Mouse (Mus musculus): ENCODE data around the gene Iqcg. TPM values are rescaled to one million over a fixed set of nuclear protein-coding genes. Genes with fewer than 3 reads are reported as not detected.

Gene Iqcg
- polyA plus RNA-seq (2015; fragmentation: Illumina TruSeq; extraction: RNeasy Lipid Tissue Mini Kit (QIAGEN cat#74804); ENCODE audit: insufficient read depth, low read depth, low replicate concordance): 0.85 TPM

DNA sequence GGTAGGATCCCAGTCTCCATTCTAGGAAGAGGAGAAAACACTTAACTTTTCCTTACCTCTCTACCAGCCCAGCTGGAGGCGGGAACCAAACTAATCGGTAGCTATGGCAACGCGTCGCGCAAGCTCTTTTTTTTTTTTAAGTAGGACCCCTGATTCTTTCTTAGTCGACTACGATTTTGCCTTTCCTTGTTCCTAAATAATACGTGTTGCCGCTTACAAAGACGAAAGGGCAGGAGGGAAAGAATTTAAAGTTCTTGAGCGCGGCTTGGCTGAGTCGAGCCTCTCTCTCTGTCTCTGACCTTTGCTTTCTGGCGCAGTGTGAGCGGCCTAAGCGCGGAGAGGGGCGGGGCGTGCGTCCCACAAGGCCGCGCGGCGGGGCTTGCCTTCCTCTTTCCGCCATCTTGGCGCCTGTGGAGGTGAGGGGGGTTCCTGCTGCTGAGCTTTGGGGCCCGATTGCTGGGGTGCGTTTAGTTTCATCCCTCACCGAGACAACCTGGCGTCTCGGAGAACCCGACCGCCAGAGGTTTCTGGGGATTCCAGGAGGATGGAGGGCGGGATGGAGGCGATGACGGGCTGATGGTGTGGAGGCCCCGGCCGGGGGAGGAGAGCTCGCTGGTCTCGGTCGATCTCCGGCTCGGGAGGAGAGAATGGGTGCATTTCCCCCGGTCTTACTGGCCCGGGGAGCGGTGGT, at the start of gene Iqcg, which contains the start of gene Rpl35a:
Iqcg (minus strand) TSS at position 124 of the 691 bp plus-strand sequence.
Rpl35a (plus strand) TSS at position 359 of the 691 bp plus-strand sequence.

DNA sequence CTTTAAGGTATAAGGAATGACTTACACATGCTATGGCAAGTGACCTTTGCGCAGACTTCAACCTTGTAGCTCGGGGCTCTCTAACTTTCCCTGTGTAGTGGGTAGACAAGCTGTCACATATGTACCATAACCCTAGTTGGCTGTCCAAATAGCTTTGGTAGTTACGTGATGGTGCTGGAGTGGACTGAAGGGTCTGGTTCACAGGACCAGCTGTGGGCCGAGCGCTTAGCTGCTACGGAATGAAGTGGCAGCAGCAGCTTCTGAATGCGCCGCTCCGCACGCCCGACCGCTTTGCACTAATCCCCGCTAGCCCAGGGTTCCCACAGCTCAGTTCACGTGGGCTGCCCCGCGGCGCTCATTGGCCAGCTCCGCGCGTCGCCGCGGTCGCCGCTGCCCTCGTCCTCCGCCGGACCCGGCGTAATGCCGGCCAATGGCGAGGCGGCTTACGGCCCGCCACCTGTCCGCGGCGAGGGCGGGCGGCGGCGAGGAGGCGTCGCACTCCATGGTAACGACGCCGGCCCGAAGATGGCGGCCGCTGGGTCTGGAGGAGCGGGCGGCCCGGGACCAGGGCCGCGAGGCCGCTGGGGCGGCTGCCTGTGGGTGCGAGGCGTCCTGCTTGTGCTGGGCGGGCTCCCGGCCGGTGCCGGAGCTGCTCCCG, 6.1 kb upstream of the Iqcg start, which contains the start of gene Lmln:
Lmln (plus strand) TSS at position 498 of the 658 bp plus-strand sequence.

Other genes starting within 250 kb of the Iqcg start
- not detected for gene Smbd1, start 245.7 kb downstream of the Iqcg start, polyA plus RNA-seq (2015; fragmentation: Illumina TruSeq; extraction: RNeasy Lipid Tissue Mini Kit (QIAGEN cat#74804); ENCODE audit: insufficient read depth, low read depth, low replicate concordance)
- gene Fyttd1, start 178.7 kb downstream of the Iqcg start, polyA plus RNA-seq (2015; fragmentation: Illumina TruSeq; extraction: RNeasy Lipid Tissue Mini Kit (QIAGEN cat#74804); ENCODE audit: insufficient read depth, low read depth, low replicate concordance): 5.7 TPM
- 7.8 TPM for gene Rubcn, start 178.5 kb downstream of the Iqcg start, polyA plus RNA-seq (2015; fragmentation: Illumina TruSeq; extraction: RNeasy Lipid Tissue Mini Kit (QIAGEN cat#74804); ENCODE audit: insufficient read depth, low read depth, low replicate concordance)
- gene Lrch3, start 142.1 kb downstream of the Iqcg start, polyA plus RNA-seq (2015; fragmentation: Illumina TruSeq; extraction: RNeasy Lipid Tissue Mini Kit (QIAGEN cat#74804); ENCODE audit: insufficient read depth, low read depth, low replicate concordance): 6.1 TPM
- 625 TPM for gene Rpl35a, start 235 bp upstream of the Iqcg start, polyA plus RNA-seq (2015; fragmentation: Illumina TruSeq; extraction: RNeasy Lipid Tissue Mini Kit (QIAGEN cat#74804); ENCODE audit: insufficient read depth, low read depth, low replicate concordance)
- gene Lmln, start 6.3 kb upstream of the Iqcg start, polyA plus RNA-seq (2015; fragmentation: Illumina TruSeq; extraction: RNeasy Lipid Tissue Mini Kit (QIAGEN cat#74804); ENCODE audit: insufficient read depth, low read depth, low replicate concordance): 0.44 TPM
- gene Osbpl11, start 128.9 kb upstream of the Iqcg start, polyA plus RNA-seq (2015; fragmentation: Illumina TruSeq; extraction: RNeasy Lipid Tissue Mini Kit (QIAGEN cat#74804); ENCODE audit: insufficient read depth, low read depth, low replicate concordance): 2.9 TPM
- gene Snx4, start 195.2 kb upstream of the Iqcg start, polyA plus RNA-seq (2015; fragmentation: Illumina TruSeq; extraction: RNeasy Lipid Tissue Mini Kit (QIAGEN cat#74804); ENCODE audit: insufficient read depth, low read depth, low replicate concordance): 7.6 TPM

Data from pancreas, adult 10 weeks (tissue).